Mouse (Mus musculus): Measurements from ENCODE around the gene Add2.

- TF ChIP-seq POLR2A (IDR thresholded peaks at IDR 0.05; ENCODE audit: extremely low read depth, insufficient read depth, low read length) (no peak), CTCF (IDR thresholded peaks at IDR 0.05; ENCODE audit: extremely low read depth, insufficient read depth, low read length) (no peak)
Observed at GRCm38 (mm10) chr6:86123057-86123456, 94.6 kb downstream of the Add2 start.

All from cortical plate, adult 2 months (tissue).